Mouse (Mus musculus) urinary bladder, adult 18-20 months (tissue): ENCODE measurements around the gene Hif3a.

Experiments
- DNase-seq, 2 experiments: peaks; one replicate each; pipeline ENCODE4 v3.0.0; 2022; ENCODE audit warnings: low spot score in 2 of 2, mixed read lengths in 2 of 2

Hif3a gene

DNA sequence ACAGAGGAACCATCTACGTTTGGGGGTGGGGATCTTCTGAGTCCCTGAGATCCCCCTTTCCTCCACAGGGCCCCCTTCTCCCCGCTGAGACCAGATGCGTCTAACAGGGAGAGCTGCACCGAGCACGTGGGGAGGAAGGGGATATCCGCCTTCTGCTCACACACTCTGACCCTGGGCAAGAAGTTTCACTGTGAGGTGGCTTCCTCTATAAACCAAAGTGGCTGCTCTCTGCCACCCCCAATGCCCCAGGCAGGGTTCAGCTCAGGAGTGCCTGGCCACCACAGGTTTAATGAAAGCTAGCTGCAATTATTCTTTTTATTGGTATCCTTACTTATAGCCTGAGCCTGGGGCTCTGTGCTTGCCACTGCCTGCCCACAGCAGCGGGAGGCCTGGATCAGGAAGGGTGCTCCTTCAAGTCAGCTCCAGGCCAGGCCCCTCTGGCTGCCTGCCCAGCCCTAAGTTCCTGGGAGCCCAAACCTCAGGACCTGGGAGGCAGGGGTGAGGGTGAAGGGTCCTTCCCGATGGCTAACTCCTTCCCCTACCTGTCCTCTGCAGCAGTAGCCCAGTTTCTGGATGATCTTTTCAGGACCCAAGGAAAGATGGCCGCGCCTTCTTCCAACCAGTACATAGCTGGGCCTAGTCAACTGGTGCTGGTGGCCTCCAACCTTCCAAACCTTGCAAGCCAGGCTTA, 37.3 kb downstream of the Hif3a start:
- no peak for DNase-seq

DNA sequence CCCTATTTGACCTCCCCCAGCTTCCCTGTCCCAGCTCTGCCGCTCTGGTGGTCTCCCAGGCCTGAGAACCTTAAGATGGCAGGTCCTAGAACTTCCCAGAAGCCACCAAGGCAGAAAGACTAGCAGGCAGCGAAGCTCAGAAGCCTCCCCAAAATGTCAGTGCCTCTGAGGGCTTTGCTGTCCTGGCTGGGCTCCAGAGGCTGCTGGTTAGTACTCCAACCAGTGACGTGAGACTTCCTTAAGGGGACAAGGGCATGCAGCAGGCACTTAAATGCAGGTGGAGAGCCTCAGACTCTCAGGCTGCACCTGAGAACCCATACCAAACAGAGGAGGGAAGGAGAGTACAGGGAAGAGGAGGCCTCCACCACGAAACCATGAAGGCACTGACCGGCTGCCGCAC, 38.1 kb downstream of the Hif3a start:
- DNase-seq = no peak

- DNase-seq = no peak
These were observed 38.5 kb downstream of the Hif3a start for GRCm38 (mm10) chr7:17023701-17024100.

DNA sequence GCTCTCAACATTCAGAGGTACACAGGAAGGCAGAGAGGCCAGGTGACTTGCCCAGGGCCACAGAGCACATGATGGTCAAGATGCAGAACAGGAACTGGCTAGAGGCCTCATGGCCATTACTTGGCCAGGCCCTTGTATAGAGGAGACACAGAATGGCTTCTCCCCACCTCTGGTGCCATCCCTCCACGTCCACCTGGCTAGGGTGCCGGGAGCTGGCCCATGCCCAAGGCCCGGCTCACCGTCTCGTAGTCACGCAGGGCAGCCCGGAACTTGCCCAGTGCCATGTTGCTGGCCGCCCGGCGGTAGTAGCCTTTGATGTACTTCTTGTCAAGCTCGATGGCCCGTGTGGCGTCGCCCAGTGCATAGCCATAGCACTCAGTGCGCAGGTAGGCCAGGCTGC, 40.1 kb downstream of the Hif3a start:
- DNase-seq = no peak

DNA sequence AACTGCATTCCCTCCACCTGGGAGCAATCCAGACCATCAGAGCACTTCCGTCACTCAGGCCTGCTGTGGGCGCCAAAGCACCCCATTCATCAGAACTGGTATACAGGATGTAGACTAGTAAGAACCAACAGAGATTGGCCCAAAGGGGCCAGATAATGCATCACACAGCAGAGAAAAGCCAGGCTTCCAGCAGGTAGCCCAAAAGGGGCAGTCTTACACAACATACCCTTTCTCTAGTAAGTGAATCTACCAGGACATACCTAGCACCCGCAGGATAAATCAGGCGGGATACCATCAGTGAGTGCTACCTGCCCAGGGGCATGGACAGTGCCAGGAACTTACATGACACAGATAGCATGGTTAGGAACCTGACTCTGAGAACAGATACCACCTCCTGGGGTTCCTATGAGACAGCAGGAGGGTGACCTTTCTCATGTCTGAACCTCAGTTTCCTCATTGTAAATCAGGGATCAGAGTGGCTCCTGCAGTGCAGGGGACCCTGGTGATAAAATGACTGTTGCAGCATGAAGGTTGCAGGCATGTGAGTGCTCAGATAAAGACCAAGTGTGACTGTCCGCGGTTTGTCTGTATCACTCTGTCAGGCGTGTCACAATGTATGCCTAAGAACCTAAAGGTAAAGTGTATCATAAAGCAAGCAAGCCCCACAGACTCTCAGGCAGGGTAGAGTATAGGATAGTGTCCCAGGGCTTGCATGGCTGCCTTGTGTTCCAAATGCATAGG, 42.6 kb downstream of the Hif3a start:
- no peak for DNase-seq

DNA sequence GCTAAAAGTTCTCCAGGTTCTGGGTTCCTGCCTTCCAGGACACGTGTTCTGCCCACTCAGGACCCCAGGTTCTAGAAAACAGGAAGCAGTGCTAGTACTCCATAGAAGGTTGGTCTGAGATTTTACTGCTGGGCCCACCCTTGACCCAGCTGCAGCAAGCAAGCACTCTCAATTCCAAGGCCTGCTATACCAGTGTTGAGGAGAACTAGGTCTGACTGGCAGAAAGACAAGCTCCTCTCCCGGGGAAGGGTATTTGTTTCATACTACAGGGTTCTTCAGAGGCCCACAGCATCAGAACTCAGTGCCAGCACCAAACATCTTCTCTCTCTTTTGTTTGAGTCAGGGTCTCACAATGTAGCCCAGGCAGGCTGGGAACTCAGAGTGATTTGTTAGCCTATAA, 44.3 kb downstream of the Hif3a start:
- no peak for DNase-seq

- DNase-seq = peak; percentile 66 to 91
These were observed 45.2 kb downstream of the Hif3a start for GRCm38 (mm10) chr7:17017036-17017435.

GRCm38 (mm10) chr7:17015381-17015780, 46.8 kb downstream of the Hif3a start:
- no peak for DNase-seq

GRCm38 (mm10) chr7:17011909-17012590, 50.2 kb downstream of the Hif3a start:
- no peak for DNase-seq

GRCm38 (mm10) chr7:17010010-17010347, 52.2 kb downstream of the Hif3a start:
- DNase-seq = no peak

GRCm38 (mm10) chr7:17009326-17010009, 52.8 kb downstream of the Hif3a start:
- no peak for DNase-seq

- DNase-seq = no peak
These were observed 54.9 kb downstream of the Hif3a start for GRCm38 (mm10) chr7:17007300-17007699.

GRCm38 (mm10) chr7:17004716-17005115, 57.5 kb downstream of the Hif3a start:
- DNase-seq = no peak

DNA sequence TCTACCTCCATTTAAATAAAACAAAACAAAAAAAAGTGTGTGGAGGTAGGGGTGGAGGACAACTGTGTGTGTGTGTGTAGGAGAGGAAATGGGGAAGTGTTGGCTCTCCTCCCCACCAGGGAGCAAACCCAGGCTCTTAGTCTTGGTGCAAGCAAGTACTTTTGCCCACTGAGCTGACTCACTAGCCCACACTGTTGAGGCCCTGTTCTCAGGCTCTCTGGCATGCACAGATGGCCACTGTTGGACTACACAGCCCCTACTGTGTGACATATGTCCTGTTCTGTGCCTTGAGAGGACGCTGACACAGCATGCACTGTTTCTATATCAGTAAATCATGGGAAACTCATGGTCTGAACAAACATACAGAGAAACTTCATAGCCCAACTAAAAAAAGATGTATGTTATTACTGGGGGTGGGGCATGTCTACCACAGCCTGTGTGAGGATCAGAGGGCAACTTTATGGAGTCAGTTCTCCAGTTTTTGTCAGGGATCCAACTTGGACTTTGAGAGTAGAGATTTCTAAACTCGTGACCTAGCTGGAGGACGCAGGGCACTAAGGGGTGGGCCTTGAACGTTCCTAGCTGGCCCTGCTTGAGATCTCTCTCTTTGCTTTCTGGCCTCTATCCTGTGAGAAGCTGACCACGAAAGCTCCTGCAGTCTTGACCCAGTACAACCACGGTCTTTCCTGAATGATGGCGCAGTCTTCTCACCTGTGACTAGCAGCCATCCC, 58.8 kb downstream of the Hif3a start:
- DNase-seq = no peak

DNA sequence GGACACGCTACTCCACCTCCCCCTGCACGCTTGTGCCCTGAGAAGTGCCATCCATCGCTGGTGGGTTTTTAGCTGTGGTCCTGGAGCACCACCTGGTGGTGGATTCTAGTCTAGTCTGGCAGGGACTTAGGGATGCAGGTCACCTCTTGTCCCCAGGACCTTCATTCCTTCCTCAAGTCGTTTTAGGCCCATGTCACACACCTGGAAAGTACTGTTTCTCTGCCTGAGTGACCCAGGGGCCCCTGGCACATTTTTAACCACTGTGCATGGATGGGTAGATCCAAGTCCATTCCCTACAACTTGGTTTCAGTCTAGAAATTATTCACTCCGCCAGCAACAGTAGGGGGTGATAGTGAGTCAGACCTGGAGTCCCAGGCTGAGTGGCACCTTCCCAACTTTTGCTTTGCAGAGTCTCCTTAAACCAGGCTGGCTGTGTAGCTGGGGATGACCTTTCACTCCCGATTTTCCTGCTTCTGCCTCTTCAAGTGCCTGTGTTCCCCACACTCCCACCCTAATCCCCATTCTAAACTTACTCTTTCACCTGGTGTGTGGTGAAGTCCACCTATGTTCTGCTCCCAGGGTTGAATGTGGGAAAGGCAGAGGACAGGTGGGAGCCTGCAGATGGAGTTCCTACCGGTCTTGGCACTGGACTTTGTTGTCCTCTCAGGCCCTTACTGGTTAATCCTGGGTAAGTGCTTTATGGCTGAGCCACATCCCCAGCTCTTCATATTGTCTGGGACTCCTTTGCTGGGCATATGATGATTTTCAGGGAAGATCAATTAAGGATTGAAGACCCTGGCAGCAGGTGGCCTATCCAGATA, 59.6 kb downstream of the Hif3a start:
- DNase-seq = peak; percentile 42 to 59

DNA sequence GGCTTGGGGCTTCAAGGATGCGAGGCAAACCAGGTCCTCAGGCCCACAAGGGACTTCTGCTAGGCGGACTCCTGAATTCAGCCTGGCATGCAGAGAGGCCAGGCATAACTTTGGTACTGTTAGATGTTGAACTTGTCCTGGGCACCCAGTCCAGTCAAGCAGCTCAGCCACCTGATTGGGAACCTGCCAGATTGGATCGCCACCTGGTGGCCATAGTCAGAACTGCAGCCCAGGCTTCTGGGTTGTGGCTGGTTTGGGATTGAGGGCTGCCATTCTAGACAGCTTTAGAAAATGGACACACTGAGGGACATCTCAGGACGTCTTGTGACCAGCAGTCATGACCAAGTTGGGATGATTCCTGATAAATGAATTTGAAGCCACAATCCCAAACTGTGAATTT, 62.6 kb downstream of the Hif3a start:
- peak; percentile 77 to 97 for DNase-seq

GRCm38 (mm10) chr7:16999233-16999632, 63.0 kb downstream of the Hif3a start:
- no peak for DNase-seq

GRCm38 (mm10) chr7:16995345-16995744, 66.9 kb downstream of the Hif3a start:
- no peak for DNase-seq

DNA sequence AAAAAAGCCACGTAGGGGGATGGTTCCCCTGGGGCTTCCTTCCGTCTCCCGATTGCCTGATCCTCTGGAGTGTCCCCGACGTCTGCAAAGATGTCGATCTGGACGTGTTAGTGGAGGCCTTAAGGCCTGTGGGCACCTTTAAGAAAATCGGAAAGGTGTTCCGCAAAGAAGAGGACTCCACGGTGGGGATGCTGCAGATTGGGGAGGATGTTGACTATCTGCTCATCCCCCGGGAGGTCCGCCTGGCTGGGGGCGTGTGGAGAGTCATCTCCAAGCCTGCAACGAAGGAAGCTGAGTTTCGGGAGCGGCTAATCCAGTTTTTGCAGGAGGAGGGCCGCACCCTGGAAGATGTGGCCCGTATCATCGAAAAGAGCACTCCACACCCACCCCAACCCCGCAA, 67.8 kb downstream of the Hif3a start:
- no peak for DNase-seq

DNA sequence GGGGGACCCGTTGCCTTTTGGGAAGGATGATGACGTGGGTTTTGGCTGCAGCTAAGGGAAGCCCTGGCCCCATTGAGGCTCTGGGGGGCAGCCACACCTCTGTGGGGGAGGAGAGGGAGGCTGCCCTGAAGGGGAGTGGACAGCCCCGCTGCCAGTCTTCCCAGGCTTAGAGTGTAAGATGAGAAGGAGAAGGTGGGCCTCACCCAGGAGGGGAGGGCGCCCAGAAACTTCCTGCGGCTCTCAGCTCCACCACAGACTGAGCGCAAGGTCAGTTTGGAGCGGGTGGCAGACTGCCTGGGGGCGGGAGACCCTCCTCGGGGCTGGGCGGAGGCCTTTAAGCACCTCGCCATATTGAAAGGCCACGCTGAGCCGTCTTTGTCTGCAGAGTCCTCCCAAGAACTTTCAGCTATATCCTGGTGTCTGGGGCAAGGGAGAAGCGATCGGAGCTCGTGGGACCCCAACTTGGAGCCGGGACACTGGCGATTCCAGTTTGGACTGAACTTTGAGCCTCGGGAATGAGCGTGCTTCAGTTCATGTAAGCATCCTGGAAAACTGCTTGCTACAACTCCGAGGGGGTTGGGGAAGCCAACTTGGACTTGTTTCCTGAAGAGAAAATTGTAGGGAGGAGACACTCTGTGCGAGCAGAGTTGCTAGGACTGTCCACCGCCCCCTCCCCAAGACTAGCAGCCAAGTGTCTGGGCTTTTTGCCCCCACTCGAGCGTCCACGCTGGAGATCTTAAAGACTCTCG, 68.4 kb downstream of the Hif3a start:
- peak in 1 of 2 experiments; percentile 80 for DNase-seq
